Mouse (Mus musculus) forelimb bud, embryonic 11.5 days (tissue): ENCODE data around the gene Mtf2.
"Not testable (repeated sequence)": the region's sequence is repeated elsewhere in the genome, so short reads cannot be mapped to it uniquely, and the experiment has no call there.

Experiments
- DNase-seq: peaks from one replicate; pipeline ENCODE4 v3.0.0-alpha.2; 2012; ENCODE audit warnings: low read depth, low spot score

Gene Mtf2

GRCm38 (mm10) chr5:108065465-108066411 lies at the start of gene Mtf2:
Mtf2 (plus strand) TSS chr5:108065674.
- peak; percentile 99 for DNase-seq

GRCm38 (mm10) chr5:108017232-108017631 lies 48.2 kb upstream of the Mtf2 start:
- DNase-seq, result no peak

GRCm38 (mm10) chr5:108019367-108019766 lies 46.1 kb upstream of the Mtf2 start:
- DNase-seq, result no peak

- DNase-seq, result no peak
Observed at GRCm38 (mm10) chr5:108021346-108021745, 44.1 kb upstream of the Mtf2 start.

- DNase-seq, result no peak
Observed at GRCm38 (mm10) chr5:108028230-108028629, 37.2 kb upstream of the Mtf2 start.

GRCm38 (mm10) chr5:108028797-108029536 lies 36.5 kb upstream of the Mtf2 start:
- not testable (repeated sequence) for DNase-seq

GRCm38 (mm10) chr5:108029968-108030367 lies 35.5 kb upstream of the Mtf2 start:
- DNase-seq, result no peak

GRCm38 (mm10) chr5:108031267-108031666 lies 34.2 kb upstream of the Mtf2 start:
- DNase-seq, result no peak

DNA sequence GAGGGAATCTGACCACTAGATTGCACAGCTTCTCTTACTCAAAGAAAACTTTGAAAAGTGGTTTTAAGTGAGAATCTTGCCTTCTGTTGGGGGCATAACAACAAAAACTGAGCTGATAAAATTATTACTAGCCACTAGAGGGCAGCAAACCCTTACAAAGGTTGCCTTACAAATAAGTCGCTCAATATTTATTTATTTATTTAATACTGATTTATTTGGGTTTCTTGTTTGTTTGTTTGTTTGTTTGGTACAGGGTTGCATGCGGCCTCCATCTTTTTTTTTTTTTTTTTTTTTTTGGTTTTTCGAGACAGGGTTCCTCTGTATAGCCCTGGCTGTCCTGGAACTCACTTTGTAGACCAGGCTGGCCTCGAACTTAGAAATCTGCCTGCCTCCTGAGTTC lies 31.3 kb upstream of the Mtf2 start:
- DNase-seq, result peak; percentile 76

GRCm38 (mm10) chr5:108035523-108035922 lies 30.0 kb upstream of the Mtf2 start:
- DNase-seq, result no peak

DNA sequence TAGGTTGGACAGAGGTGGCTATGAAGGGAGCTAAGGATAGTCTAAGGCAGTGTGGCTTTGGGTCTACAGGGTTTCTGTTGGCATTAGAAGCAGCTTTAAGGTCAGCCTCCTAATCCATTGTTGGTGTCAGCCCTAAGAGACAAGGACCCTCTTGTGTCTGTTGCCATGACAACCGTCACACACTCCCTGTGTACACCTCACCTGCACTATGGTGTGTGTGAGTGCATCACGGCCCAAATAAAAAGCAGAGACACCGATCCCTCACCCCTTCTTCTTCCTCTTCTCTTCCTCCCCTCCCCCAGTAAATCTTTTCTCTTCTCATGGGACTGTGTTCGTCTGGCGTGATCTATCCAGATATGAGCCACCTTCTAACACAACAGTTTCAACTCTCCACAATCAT lies 23.4 kb upstream of the Mtf2 start:
- no peak for DNase-seq

- DNase-seq, result no peak
Observed at GRCm38 (mm10) chr5:108043908-108044307, 21.6 kb upstream of the Mtf2 start.

DNA sequence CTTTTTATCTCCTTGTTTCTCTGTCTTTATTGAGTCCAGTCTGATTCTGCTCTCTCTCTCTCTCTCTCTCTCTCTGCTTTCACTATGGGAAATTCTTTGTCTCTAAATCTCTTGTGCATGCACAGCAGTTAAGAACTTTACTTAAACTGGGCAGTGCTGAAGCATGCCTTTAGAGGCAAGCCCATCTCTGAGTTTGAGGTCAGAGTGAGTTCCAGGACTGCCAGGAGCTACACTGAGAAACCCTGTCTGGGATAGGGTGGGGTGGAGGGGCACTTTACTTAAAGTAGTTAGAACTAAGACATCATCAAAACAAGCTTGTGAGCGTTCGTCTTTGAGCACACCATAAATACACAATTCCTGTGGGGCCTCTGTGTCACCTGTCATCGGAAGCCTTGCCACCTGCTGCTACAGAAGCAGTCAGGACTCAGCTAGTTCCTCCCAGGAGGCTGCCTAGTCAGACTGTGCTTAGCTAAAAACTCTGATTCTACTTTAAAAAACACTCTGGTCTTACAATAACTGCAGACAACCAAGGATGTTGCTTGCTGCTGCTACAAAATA lies 15.7 kb upstream of the Mtf2 start:
- DNase-seq, result no peak

GRCm38 (mm10) chr5:108051026-108051425 lies 14.4 kb upstream of the Mtf2 start:
- no peak for DNase-seq

DNA sequence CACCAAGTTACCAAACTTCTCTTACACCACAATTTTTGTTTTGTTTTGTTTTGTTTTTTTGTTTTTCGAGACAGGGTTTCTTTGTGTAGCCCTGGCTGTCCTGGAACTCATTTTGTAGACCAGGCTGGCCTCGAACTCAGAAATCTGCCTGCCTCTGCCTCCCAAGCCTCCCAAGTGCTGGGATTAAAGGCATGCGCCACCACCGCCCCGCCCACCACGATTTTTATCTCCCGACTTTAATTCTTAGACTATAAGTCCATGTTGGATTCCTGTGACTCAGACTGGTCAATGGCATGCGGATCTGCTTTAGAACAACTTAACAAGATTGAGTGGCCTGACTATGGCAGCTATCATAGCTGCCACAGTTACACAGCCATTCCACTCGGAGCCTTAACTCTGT lies 13.7 kb upstream of the Mtf2 start:
- DNase-seq, result not testable (repeated sequence)

GRCm38 (mm10) chr5:108052200-108052599 lies 13.3 kb upstream of the Mtf2 start:
- DNase-seq, result no peak

- DNase-seq, result no peak
Observed at GRCm38 (mm10) chr5:108053566-108053965, 11.9 kb upstream of the Mtf2 start.

DNA sequence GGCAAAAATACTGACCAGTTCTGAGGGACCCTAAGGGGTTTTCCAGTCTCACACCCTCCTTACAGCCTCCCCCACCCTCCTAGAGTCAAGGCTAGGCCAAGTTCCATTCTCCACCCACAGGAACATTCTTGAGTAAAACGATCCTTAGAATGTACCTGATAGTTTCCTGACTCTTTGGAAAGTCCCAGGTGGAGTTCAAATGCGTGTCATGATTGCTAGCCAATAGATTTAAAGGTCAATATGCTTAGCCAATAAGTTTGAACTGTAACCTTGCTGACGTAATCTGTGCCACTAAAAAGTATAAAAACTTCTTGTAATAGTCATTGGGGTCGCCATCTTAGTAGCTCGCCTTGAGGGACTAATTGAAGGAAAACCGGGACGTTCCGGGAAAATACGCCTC lies 5.1 kb upstream of the Mtf2 start:
- no peak for DNase-seq

GRCm38 (mm10) chr5:108072301-108072700 lies 6.8 kb downstream of the Mtf2 start:
- no peak for DNase-seq

- no peak for DNase-seq
Observed at GRCm38 (mm10) chr5:108076241-108076640, 10.8 kb downstream of the Mtf2 start.

DNA sequence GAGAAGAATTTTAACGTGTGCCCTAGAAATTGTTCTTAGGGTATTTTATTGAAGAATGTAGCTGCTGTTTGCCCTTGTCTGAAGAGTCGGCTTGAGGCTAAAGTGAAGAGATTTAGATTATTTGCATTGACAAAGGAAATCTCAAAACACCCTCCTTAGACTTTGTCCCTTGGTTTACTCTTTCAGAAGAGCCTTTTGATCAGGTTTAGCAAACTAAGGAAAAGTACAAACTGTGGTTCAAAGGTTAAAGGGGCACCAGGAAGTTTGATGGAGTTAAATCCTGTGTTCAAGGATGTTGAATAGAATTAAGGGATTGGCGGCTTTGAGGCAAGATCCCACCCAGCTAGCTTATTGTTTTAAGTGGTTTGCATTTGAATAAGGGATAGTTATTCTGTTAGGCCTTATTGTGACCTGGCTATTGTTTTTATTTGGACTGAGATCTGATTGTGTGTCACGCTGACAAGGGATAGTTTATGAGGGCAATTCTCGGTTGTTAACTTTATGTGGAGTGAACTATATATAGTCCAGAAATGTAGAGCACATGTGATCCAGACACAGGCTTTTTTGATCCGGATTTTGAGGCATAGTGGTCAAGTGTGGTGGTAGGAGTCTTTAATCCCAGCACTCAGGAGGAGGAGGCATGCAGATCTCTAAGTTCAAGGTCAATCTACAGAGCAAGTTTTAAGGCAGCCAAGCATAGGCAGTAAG lies 11.5 kb downstream of the Mtf2 start:
- DNase-seq, result no peak

- no peak for DNase-seq
Observed at GRCm38 (mm10) chr5:108079603-108080002, 14.1 kb downstream of the Mtf2 start.
